Mouse (Mus musculus): Measurements from ENCODE around the gene Pi4ka. TPM values are rescaled to one million over a fixed set of nuclear protein-coding genes. Genes with fewer than 3 reads are reported as not detected.

Gene Pi4ka
- polyA plus RNA-seq, 1 experiment from 2014 or later = 35.5 TPM

Other genes starting within 250 kb of the Pi4ka start
- 348 TPM in 2 replicates for gene Ube2l3, start 203.7 kb downstream of the Pi4ka start, polyA plus RNA-seq (2015; fragmentation: Nextera tagmentation; extraction: Ambion mirVana)
- gene Rimbp3, start 197.7 kb downstream of the Pi4ka start, polyA plus RNA-seq (2015; fragmentation: Nextera tagmentation; extraction: Ambion mirVana) = 0.35 and 0.43 TPM in 2 replicates
- gene Hic2, start 172.7 kb downstream of the Pi4ka start, polyA plus RNA-seq (2015; fragmentation: Nextera tagmentation; extraction: Ambion mirVana) = 6.3 and 7.1 TPM in 2 replicates
- gene Tmem191c, start 130.2 kb downstream of the Pi4ka start, polyA plus RNA-seq (2015; fragmentation: Nextera tagmentation; extraction: Ambion mirVana) = 12.7 and 13.6 TPM in 2 replicates
- gene Serpind1, start 74.9 kb downstream of the Pi4ka start, polyA plus RNA-seq (2015; fragmentation: Nextera tagmentation; extraction: Ambion mirVana) = 0.45 and 2.2 TPM in 2 replicates
- gene Snap29, start 328 bp downstream of the Pi4ka start, polyA plus RNA-seq (2015; fragmentation: Nextera tagmentation; extraction: Ambion mirVana) = 13.2 and 15.5 TPM in 2 replicates
- gene Crkl, start 45.7 kb upstream of the Pi4ka start, polyA plus RNA-seq (2015; fragmentation: Nextera tagmentation; extraction: Ambion mirVana) = 83.3 and 84.3 TPM in 2 replicates
- 1.1 and 2.0 TPM in 2 replicates for gene Aifm3, start 83.3 kb upstream of the Pi4ka start, polyA plus RNA-seq (2015; fragmentation: Nextera tagmentation; extraction: Ambion mirVana)
- 98.5 and 119 TPM in 2 replicates for gene Lztr1, start 102.4 kb upstream of the Pi4ka start, polyA plus RNA-seq (2015; fragmentation: Nextera tagmentation; extraction: Ambion mirVana)
- 72.5 and 75.2 TPM in 2 replicates for gene Thap7, start 124.8 kb upstream of the Pi4ka start, polyA plus RNA-seq (2015; fragmentation: Nextera tagmentation; extraction: Ambion mirVana)
- not detected in 2 replicates for gene Lrrc74b, start 154.9 kb upstream of the Pi4ka start, polyA plus RNA-seq (2015; fragmentation: Nextera tagmentation; extraction: Ambion mirVana)
- 0.08 and 0.32 TPM in 2 replicates for gene P2rx6, start 155.6 kb upstream of the Pi4ka start, polyA plus RNA-seq (2015; fragmentation: Nextera tagmentation; extraction: Ambion mirVana)
- gene Slc7a4, start 176.9 kb upstream of the Pi4ka start, polyA plus RNA-seq (2015; fragmentation: Nextera tagmentation; extraction: Ambion mirVana) = 5.5 and 6.0 TPM in 2 replicates
- 39.0 and 39.8 TPM in 2 replicates for gene Smpd4, start 213.0 kb upstream of the Pi4ka start, polyA plus RNA-seq (2015; fragmentation: Nextera tagmentation; extraction: Ambion mirVana)
- gene Ccdc74a, start 240.2 kb upstream of the Pi4ka start, polyA plus RNA-seq (2015; fragmentation: Nextera tagmentation; extraction: Ambion mirVana) = 8.7 and 10.4 TPM in 2 replicates

Measured in embryonic facial prominence, embryonic 13.5 days (tissue).